Mouse (Mus musculus): Measurements from ENCODE around the gene Slc25a13.

DNA sequence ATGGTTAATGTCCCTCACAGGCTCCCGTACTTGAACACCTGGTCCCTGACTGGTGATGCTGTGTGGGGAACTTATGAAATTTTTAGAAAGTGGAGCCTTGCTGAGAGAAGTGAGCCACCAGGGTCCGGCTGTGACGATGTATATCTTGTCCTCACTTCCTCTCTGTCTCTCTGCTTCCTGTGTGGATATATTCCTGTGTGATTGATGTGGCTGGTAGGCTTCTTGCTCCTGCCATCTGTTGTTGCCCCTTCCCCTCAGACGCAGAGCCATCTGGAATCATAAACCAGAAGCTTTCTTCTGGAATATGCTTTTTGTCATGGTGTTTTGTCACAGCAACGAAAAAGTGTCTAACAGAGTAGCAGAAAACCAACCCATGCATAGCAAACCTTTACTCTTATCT, 84.9 kb downstream of the Slc25a13 start:
- TF ChIP-seq POLR2A (IDR thresholded peaks at IDR 0.05; ENCODE audit: low read depth, low read length): no peak
- TF ChIP-seq CTCF (IDR thresholded peaks at IDR 0.05; ENCODE audit: extremely low read depth, insufficient read depth, insufficient read length, insufficient replicate concordance): no peak
